Mouse (Mus musculus) cortical plate, adult 2 months (tissue): ENCODE results near the gene Exoc4.

Experiments
- CTCF ChIP-seq: fragments of 200-500 bp; IDR thresholded peaks from 2 replicates; pipeline ENCODE4 v1.5.1; 2011; ENCODE audit warnings: mild to moderate bottlenecking, control low read depth, low read length; ENCODE audit not compliant: insufficient read depth; ENCODE audit errors: extremely low read depth
- POLR2A ChIP-seq: fragments of 200-500 bp; IDR thresholded peaks from 2 replicates; pipeline ENCODE4 v1.6.1; 2011; ENCODE audit warnings: mild to moderate bottlenecking, low read length, control low read depth; ENCODE audit not compliant: insufficient read depth; ENCODE audit errors: extremely low read depth

DNA sequence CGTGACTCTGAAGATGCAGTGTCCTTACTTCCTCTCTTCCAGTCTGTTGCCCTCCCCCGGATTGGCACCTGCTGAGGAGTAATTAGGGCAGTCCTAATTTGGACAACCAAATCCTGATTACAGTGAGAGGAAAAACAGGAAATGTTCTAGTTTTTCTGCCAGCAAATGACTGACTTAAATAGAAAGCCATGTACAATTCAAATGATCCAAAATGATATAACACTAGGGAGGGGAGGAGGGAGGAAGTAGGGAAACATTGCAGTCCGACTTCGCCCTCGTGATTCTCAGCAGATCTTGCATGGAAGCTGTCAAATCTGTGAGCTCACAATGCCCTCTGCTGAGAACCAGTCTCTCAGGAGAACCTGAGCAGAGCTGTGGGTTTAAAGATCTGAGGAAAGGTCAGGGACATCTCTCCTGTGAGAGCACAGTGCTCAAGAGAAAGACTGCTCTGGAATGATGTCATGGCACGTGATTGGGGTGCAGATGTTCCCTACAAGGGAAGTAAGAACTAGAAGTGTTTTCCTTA lies 575.0 kb downstream of the Exoc4 start:
- TF ChIP-seq POLR2A = no peak
- TF ChIP-seq CTCF = peak; percentile 15; the same call in 1 of the 2 replicates
